Mouse (Mus musculus): Measurements from ENCODE around the gene Cited4. TPM values are rescaled to one million over a fixed set of nuclear protein-coding genes. Genes with fewer than 3 reads are reported as not detected.

The Cited4 gene
- polyA plus RNA-seq, 1 experiment: 7.3 TPM

GRCm38 (mm10) chr4:120680953-120681352 is 14.6 kb downstream of the Cited4 start:
- no peak for DNase-seq (ENCODE audit: low spot score)

GRCm38 (mm10) chr4:120682168-120682567 is 15.8 kb downstream of the Cited4 start:
- no peak for DNase-seq (ENCODE audit: low spot score)

DNA sequence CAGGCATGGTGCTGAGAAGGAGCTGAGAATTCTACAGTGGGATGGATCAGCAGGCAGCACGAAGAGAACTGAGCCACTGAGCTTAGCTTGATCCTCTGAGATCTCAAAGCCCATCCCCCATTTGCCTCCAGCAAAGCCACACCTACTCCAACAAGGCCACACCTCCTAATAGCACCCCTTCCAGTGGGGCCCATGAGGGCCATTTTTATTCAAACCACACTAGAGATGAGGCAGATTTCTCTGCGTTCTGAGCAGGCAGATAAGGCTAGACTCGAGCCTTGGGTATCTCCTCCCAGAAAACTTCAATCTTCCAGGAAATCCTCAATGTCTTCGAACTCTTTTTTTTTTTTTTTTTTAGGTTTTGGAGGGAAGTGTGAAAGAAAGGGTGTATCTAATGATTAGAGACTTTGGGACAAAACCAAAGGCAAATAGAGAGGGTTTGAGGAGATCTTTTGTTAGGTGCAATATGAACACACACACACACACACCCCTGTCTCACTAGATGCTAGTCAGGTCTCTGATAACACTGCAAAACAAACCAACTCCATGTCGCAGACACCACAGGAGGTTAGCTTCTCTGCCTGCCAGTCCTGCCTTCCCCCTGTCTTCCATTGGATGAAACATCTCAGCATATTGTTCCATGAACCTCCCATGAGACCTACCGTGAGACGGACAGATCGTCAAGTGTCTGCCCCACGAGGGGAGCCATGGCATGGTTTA is 17.1 kb downstream of the Cited4 start:
- DNase-seq (ENCODE audit: low spot score): no peak

- DNase-seq (ENCODE audit: low spot score): no peak
Observed at GRCm38 (mm10) chr4:120687282-120687681, 20.9 kb downstream of the Cited4 start.

DNA sequence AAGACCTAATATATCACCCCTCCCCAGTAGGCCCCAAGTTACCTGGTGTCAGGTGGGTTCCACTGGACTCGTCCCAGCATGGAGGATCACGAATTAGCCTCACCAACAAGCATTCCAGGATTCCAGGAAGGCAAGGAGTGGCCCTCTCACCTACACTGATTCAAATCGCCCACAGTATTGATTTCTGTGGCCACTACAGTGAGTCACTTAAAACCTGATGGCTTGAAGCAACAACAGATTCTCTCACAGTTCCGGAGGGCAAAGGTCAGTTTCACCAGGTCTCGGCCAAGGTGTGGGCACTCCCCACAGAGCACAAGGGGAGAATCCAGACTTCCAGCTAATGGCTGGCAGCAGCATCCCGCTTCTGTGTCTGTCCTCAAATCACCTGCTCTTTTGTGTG is 22.9 kb downstream of the Cited4 start:
- no peak for DNase-seq (ENCODE audit: low spot score)

- no peak for DNase-seq (ENCODE audit: low spot score)
Observed at GRCm38 (mm10) chr4:120692717-120693116, 26.3 kb downstream of the Cited4 start.

GRCm38 (mm10) chr4:120697353-120697752 is 31.0 kb downstream of the Cited4 start:
- DNase-seq (ENCODE audit: low spot score): no peak

DNA sequence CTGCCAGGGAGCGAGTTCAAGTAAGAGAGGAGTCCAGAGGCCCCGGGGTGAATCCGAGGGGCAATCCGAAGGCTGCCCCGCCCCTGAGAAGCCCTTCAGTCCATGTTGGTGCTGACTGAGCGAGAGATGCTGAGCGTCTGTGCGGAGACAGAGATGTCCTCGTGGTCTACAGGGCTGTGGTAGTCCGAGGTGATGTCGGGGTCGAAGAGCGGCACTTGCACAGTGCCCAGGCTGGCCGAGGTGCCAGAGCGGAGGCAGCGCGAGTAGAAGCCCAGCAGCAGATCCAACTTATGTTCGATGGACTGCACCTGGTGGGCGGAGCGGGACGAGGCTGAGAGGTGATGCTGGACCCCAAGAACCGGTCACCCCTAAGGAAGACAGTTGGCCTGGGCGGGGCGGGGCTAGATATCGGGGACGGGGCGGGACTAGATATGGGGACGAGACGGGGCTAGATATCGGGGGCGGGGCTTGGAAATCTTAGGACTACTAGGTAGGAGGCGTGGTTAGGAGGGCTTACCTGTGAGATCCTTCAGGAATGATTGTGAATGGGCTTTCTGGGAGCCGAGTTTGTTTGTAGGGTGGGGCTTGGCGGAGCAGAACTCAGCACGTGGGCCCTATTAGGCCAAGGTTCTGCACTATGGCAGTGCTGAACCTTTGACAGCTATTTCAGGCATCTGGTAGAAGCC is 31.6 kb downstream of the Cited4 start:
- DNase-seq (ENCODE audit: low spot score): no peak

DNA sequence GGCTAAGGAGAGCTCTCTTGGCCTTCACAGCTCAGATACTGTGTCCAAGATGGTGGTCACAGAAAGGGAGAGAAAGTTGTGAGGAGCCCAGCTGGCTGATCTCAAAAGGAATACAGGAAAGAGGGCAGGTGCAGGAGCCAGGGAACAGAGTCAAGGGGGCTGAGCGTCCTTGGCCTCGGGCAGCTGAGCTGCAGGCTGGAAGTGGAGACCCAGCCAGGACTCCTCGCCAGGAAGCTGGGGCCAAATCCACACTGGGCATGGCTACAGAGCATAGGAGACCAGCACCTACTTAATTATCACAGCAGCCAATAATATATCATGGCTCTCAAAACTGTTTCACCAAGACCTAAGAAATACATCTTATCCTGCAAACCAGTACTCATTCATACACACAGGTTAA is 34.8 kb downstream of the Cited4 start:
- no peak for DNase-seq (ENCODE audit: low spot score)

DNA sequence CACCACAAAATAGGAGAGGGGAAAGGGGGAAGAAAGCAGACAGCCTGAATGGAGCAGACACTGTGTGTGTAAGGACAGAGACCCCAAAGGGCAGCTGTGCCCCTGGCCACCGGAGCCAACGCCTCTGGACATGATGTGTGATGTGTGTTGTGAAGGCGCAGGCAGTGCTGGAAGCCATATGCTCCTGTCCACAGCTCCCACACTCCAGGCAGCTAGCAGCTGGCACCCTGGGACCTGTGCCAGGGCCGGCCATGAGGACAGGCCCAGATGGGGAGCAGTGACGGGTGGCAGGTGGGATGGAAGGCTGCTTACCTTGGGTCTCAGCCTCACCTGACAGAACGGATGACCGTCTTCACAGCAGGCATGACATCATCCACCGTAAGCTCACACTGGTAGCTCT is 35.7 kb downstream of the Cited4 start:
- DNase-seq (ENCODE audit: low spot score): no peak

- DNase-seq (ENCODE audit: low spot score): no peak
Observed at GRCm38 (mm10) chr4:120702511-120702910, 36.1 kb downstream of the Cited4 start.

GRCm38 (mm10) chr4:120712236-120712635 is 45.9 kb downstream of the Cited4 start:
- no peak for DNase-seq (ENCODE audit: low spot score)

DNA sequence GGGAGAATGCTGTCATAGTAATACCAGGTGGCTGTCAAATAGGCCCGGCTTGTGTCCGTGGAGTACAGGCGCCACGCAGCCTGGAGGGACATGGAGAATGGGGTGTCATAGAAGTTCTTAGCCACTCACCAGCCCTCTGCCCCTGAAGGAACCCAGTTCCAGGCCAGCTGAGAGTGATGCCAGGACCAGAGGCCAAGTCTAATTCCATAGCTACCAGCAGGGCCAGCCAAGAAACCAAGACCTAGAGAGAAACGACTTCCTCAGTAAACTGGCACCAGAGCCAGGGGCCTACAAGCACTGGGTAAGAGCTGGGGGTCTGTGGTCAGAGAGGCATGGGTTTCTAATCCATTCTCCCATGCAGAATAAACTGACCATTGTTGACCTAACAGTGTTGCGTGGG is 46.6 kb downstream of the Cited4 start:
- DNase-seq (ENCODE audit: low spot score): no peak

- no peak for DNase-seq (ENCODE audit: low spot score)
Observed at GRCm38 (mm10) chr4:120713856-120714497, 47.6 kb downstream of the Cited4 start.

- DNase-seq (ENCODE audit: low spot score): no peak
Observed at GRCm38 (mm10) chr4:120716141-120716571, 49.8 kb downstream of the Cited4 start.

GRCm38 (mm10) chr4:120716765-120717164 is 50.4 kb downstream of the Cited4 start:
- no peak for DNase-seq (ENCODE audit: low spot score)

Other genes starting within 250 kb of the Cited4 start
- 0.11 TPM in 1 of 2 replicates, not detected in the other for gene Slfnl1, start 134.3 kb upstream of the Cited4 start, polyA plus RNA-seq (2012; rRNA removed)
- 50.6 and 55.6 TPM in 2 replicates for gene Ctps, start 96.3 kb upstream of the Cited4 start, polyA plus RNA-seq (2012; rRNA removed)
- not detected in 2 replicates for gene Gm8439, start 77.8 kb upstream of the Cited4 start, polyA plus RNA-seq (2012; rRNA removed)
- 20.2 and 21.7 TPM in 2 replicates for gene Kcnq4, start 82.0 kb downstream of the Cited4 start, polyA plus RNA-seq (2012; rRNA removed)
- gene Nfyc, start 165.0 kb downstream of the Cited4 start, polyA plus RNA-seq (2012; rRNA removed): 69.4 and 76.6 TPM in 2 replicates
- 0.19 and 0.28 TPM in 2 replicates for gene Rims3, start 188.2 kb downstream of the Cited4 start, polyA plus RNA-seq (2012; rRNA removed)

All from urinary bladder, adult 2 months (tissue).